Mouse (Mus musculus) lung, embryonic 14.5 days (tissue): ENCODE measurements around the gene Hid1. TPM values are rescaled to one million over a fixed set of nuclear protein-coding genes. Genes with fewer than 3 reads are reported as not detected.

Experiments used
- ATAC-seq: fragments of 200-750 bp; cut with Nextera tagmentation; 2 replicates; pipeline ENCODE4 v1.8.0; 2017; ENCODE audit warnings: mild to moderate bottlenecking, moderate TSS enrichment, moderate library complexity; ENCODE audit not compliant: insufficient read depth
- DNase-seq: peaks from one replicate; pipeline ENCODE4 v3.0.0-alpha.2; 2015
- H3K27ac ChIP-seq: fragments of 300-500 bp; sonication (generic); 2 replicates; pipeline ENCODE4 v1.5.1; 2014; ENCODE audit warnings: low read depth, mild to moderate bottlenecking, moderate library complexity
- H3K27me3 ChIP-seq: fragments of 300-500 bp; sonication (generic); 2 replicates; pipeline ENCODE4 v1.6.1; 2014; ENCODE audit warnings: low read length, control low read depth; ENCODE audit not compliant: insufficient read depth
- H3K36me3 ChIP-seq: fragments of 300-500 bp; sonication (generic); 2 replicates; pipeline ENCODE4 v1.6.1; 2014; ENCODE audit warnings: control low read depth; ENCODE audit not compliant: insufficient read depth
- H3K4me1 ChIP-seq: fragments of 300-500 bp; sonication (generic); 2 replicates; pipeline ENCODE4 v1.6.1; 2014; ENCODE audit warnings: antibody characterized with exemption, control low read depth; ENCODE audit not compliant: insufficient read depth
- H3K4me2 ChIP-seq: fragments of 300-500 bp; sonication (generic); 2 replicates; pipeline ENCODE4 v1.6.1; 2014; ENCODE audit warnings: mild to moderate bottlenecking
- H3K4me3 ChIP-seq: fragments of 300-500 bp; sonication (generic); 2 replicates; pipeline ENCODE4 v1.5.1; 2014; ENCODE audit warnings: low read depth, low read length
- H3K9ac ChIP-seq: fragments of 300-500 bp; sonication (generic); 2 replicates; pipeline ENCODE4 v1.6.1; 2014
- H3K9me3 ChIP-seq: fragments of 300-500 bp; sonication (generic); 2 replicates; pipeline ENCODE4 v1.6.1; 2016; ENCODE audit warnings: low read depth, low read length, control low read depth
- CTCF ChIP-seq: IDR thresholded peaks from 2 replicates; pipeline ENCODE4 v1.5.1; 2016; ENCODE audit warnings: antibody characterized with exemption, low read depth
- WGBS: fragments of 180-500 bp; shearing (Covaris S2); extraction: QIAGEN DNeasy Blood & Tissue Kit; methylation state at CpG from one replicate; pipeline ENCODE4 v1.1.7; 2014; 5-methylcytosine and 5-hydroxymethylcytosine counted together
- polyA plus RNA-seq: library from polyadenylated mRNA; unstranded; fragments of >200 nt; fragmentation: Nextera tagmentation; extraction: Ambion mirVana; gene quantifications from 2 replicates; pipeline ENCODE4 v1.2.1, GENCODE M21; 2014

Gene Hid1
- polyA plus RNA-seq, 1 experiment from 2014 or later: 7.4 TPM

- TF ChIP-seq CTCF: no peak
- Histone ChIP-seq H3K9me3 (no peaks in the 10 kb centered on the region), H3K4me1 (peaks cover 5% of the 10 kb centered on the region; the same call in 1 of the 2 replicates), H3K4me2 (peak overlapping the region; percentile 64), H3K27ac (no peak overlapping the region), H3K9ac (no peak overlapping the region), H3K36me3 (no peaks in the 10 kb centered on the region), H3K27me3 (peaks cover 23% of the 10 kb centered on the region), H3K4me3 (no peak overlapping the region; the same call in 1 of the 2 replicates)
- DNase-seq: no peak
- ATAC-seq: no peak; the same call in 1 of the 2 replicates
- 60% methylated on average over 12 of the region's 12 CpGs for WGBS
Observed at GRCm38 (mm10) chr11:115374695-115375425, 7.3 kb upstream of the Hid1 start.

GRCm38 (mm10) chr11:115373805-115374694 is 6.5 kb upstream of the Hid1 start:
- H3K9ac ChIP-seq: peak overlapping the region; percentile 41
- peak overlapping the region; percentile 64 for H3K4me2 ChIP-seq
- 1% methylated on average over 30 of the region's 30 CpGs for WGBS
- H3K4me1 ChIP-seq: peaks cover 5% of the 10 kb centered on the region; the same call in 1 of the 2 replicates
- no peaks in the 10 kb centered on the region for H3K9me3 ChIP-seq
- peak overlapping the region; percentile 33 for H3K4me3 ChIP-seq
- peaks cover 23% of the 10 kb centered on the region for H3K27me3 ChIP-seq
- DNase-seq (peak; percentile 86), ATAC-seq (no peak; the same call in none of the 2 replicates)
- H3K27ac ChIP-seq: no peak overlapping the region
- H3K36me3 ChIP-seq: no peaks in the 10 kb centered on the region
- TF ChIP-seq CTCF: no peak

GRCm38 (mm10) chr11:115372737-115373136 is 5.2 kb upstream of the Hid1 start:
- Histone ChIP-seq H3K27me3 (peaks cover 32% of the 10 kb centered on the region), H3K9ac (no peak overlapping the region), H3K4me2 (no peak overlapping the region), H3K27ac (no peak overlapping the region), H3K4me3 (no peak overlapping the region), H3K4me1 (peaks cover 5% of the 10 kb centered on the region; the same call in 1 of the 2 replicates), H3K9me3 (no peaks in the 10 kb centered on the region), H3K36me3 (no peaks in the 10 kb centered on the region)
- 42% methylated on average over 2 of the region's 2 CpGs for WGBS
- DNase-seq: no peak
- TF ChIP-seq CTCF: 0 out of 2 replicates have a peak, but pooled peaks have one; percentile 9
- ATAC-seq: no peak

GRCm38 (mm10) chr11:115372015-115372414 is 4.5 kb upstream of the Hid1 start:
- WGBS: 31% methylated on average over 1 of the region's 1 CpGs
- no peaks in the 10 kb centered on the region for H3K36me3 ChIP-seq
- H3K4me1 ChIP-seq: peaks cover 7% of the 10 kb centered on the region; the same call in 1 of the 2 replicates
- H3K9ac ChIP-seq: no peak overlapping the region
- no peak for ATAC-seq
- H3K27ac ChIP-seq: no peak overlapping the region
- DNase-seq: no peak
- H3K4me2 ChIP-seq: no peak overlapping the region
- no peak for TF ChIP-seq CTCF
- no peaks in the 10 kb centered on the region for H3K9me3 ChIP-seq
- H3K4me3 ChIP-seq: no peak overlapping the region
- peaks cover 40% of the 10 kb centered on the region for H3K27me3 ChIP-seq

- DNase-seq (no peak), ATAC-seq (no peak)
- Histone ChIP-seq H3K9ac (no peak overlapping the region), H3K27me3 (peaks cover 46% of the 10 kb centered on the region), H3K4me2 (no peak overlapping the region), H3K9me3 (no peaks in the 10 kb centered on the region), H3K4me3 (no peak overlapping the region), H3K4me1 (peaks cover 7% of the 10 kb centered on the region; the same call in 1 of the 2 replicates), H3K36me3 (no peaks in the 10 kb centered on the region), H3K27ac (no peak overlapping the region)
- WGBS: 39% methylated on average over 8 of the region's 8 CpGs
- TF ChIP-seq CTCF: no peak
Observed at GRCm38 (mm10) chr11:115371354-115371753, 3.8 kb upstream of the Hid1 start.

- WGBS: 39% methylated on average over 7 of the region's 7 CpGs
- no peak for ATAC-seq
- Histone ChIP-seq H3K27me3 (peaks cover 49% of the 10 kb centered on the region), H3K9me3 (no peaks in the 10 kb centered on the region), H3K4me2 (no peak overlapping the region), H3K27ac (no peak overlapping the region), H3K36me3 (no peaks in the 10 kb centered on the region), H3K9ac (no peak overlapping the region), H3K4me3 (no peak overlapping the region), H3K4me1 (peaks cover 7% of the 10 kb centered on the region; the same call in 1 of the 2 replicates)
- no peak for DNase-seq
- TF ChIP-seq CTCF: no peak
Observed at GRCm38 (mm10) chr11:115370368-115370767, 2.8 kb upstream of the Hid1 start.
